Mouse (Mus musculus) adipocyte (in vitro differentiated cells): ENCODE data around the gene Ubac1.

Source experiments
- DNase-seq: peaks from one replicate; pipeline ENCODE4 v3.0.0-alpha.2; 2016; ENCODE audit warnings: low spot score

Gene Ubac1

GRCm38 (mm10) chr2:25975141-25975770, 46.3 kb downstream of the Ubac1 start:
- no peak for DNase-seq

- no peak for DNase-seq
Measured at GRCm38 (mm10) chr2:25970426-25970825, 51.1 kb downstream of the Ubac1 start.

GRCm38 (mm10) chr2:25969319-25969718, 52.2 kb downstream of the Ubac1 start:
- DNase-seq, result no peak

GRCm38 (mm10) chr2:25949291-25949690, 72.3 kb downstream of the Ubac1 start:
- no peak for DNase-seq
